Mouse (Mus musculus): ENCODE data around the gene Mgst3.
"Not testable (repeated sequence)": the region's sequence is repeated elsewhere in the genome, so short reads cannot be mapped to it uniquely, and the experiment has no call there.

The Mgst3 gene

DNA sequence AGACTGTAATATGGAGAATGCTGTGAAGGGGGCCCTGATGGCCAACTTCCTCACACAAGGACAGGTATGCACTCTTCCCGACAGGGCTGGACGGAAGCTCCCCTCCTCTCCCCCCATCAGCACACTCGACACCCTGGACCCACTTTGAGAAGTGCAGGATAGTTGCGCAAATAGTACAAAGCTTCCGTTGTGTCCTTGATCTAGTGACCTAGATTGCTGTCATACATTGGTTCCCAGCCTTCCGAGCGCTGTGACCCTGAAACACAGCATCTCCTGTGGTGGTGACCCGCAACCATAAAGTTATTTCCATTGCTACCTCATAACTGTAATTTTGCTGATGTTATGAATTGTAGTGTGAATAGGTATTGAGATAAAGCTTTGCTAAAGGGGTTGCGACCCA, 36.3 kb downstream of the Mgst3 start:
- DNase-seq = no peak

DNA sequence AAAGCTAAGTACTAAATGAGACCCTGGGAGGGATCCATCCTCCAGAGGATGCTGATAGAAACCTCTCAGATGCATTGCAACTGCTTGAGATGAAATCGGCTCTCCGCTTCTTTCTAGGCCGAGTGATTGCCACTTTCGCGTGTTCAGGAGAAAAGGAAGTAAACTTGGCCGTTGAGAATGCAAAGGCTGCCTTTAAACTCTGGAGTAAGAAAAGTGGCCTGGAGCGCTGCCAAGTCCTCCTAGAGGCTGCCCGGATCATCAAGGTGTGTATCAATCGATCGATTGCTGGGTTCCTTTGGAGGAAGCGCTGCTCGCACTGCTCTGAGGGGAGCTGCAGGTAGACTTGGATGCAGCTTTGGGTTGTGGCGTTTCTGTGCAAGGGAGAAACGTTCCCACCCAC, 41.2 kb downstream of the Mgst3 start:
- DNase-seq = no peak

GRCm38 (mm10) chr1:167350597-167351415, 42.8 kb downstream of the Mgst3 start:
- DNase-seq = no peak

DNA sequence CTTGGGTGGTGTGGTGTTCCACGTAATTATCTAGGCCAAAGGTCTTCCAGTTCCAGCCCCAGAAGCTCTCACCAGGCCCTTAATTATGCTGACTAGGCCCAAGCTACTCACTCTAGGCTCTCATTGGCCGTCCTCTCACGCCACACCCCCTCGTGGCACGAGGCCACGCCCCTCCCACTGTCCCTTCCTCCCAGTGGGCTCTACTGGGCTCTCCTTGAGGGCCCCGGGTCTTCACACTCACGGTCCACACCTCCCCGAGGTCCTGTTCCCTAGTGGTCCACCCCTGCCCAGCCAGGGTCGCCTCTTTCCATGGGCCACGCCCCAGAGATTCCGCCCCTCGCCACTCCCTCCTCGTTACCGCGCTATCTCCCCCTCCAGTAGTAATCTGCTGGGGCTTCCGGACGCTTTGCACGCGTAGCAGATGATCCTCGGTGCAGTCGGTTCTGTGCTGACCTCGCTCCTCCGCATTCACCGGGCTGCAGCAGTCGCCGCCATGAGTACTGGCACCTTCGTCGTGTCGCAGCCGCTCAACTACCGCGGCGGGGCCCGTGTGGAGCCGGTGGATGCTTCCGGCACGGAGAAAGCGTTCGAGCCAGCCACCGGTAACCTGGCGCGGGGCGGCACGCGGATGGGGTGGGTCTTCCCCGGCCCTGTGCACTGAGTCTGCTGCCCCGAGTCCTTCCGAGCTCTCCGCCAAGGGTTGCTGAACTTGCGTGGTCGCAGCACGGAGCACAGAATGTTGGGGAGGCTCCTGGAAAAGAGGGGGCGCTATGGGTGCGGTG, 43.6 kb downstream of the Mgst3 start, which contains the start of gene Aldh9a1:
Gene Aldh9a1, plus strand, starts transcription at position 177 of the 782 bp plus-strand sequence.
- peak; percentile 90 for DNase-seq

GRCm38 (mm10) chr1:167349206-167349605, 44.4 kb downstream of the Mgst3 start:
- DNase-seq = not testable (repeated sequence)

- not testable (repeated sequence) for DNase-seq
Observed at GRCm38 (mm10) chr1:167345994-167346520, 47.6 kb downstream of the Mgst3 start.

DNA sequence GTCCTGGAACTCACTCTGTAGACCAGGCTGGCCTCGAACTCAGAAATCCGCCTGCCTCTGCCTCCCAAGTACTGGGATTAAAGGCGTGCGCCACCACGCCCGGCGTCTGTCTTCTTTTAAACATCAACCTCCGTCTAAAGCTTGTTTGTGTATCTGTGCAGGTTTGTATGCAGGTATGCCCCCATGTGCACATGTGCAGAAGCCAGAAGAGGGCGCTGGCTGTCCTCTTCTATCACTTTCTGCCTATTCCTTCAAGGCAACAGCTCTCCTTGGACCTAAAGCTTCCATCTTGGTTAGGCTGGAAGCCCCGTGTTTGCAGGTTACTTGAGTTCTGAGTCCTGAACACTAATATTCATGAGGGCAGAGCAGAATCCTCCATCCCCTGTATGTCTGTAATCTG, 50.8 kb downstream of the Mgst3 start:
- no peak for DNase-seq

DNA sequence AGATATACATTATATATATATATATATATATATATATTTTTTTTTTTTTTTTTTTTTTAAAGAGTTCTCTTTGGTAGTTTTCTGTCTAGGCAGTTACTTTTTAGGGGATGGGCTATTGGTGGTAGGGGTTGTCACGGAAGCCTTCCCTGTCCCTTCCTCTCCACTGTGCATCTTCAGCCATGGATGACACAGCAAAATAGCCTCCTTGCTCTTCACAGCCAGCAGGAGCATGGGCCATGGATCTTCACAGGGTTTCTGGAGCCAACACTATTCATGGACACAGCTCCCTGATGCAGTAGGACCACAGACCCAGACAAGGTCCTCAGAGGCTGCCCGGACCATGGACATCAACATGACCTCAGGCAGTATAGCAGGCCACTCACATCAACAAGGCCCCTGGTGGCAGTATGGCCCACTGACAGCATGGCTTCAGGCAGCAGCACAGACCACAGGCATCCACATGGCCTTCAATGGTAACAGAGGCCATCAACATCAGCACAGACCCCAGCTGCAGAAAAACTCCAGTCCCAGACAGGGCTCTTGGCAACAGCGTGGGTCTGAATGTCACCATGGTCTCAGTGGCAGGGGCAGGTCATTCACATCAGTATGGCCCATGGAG, 52.6 kb downstream of the Mgst3 start:
- no peak for DNase-seq

DNA sequence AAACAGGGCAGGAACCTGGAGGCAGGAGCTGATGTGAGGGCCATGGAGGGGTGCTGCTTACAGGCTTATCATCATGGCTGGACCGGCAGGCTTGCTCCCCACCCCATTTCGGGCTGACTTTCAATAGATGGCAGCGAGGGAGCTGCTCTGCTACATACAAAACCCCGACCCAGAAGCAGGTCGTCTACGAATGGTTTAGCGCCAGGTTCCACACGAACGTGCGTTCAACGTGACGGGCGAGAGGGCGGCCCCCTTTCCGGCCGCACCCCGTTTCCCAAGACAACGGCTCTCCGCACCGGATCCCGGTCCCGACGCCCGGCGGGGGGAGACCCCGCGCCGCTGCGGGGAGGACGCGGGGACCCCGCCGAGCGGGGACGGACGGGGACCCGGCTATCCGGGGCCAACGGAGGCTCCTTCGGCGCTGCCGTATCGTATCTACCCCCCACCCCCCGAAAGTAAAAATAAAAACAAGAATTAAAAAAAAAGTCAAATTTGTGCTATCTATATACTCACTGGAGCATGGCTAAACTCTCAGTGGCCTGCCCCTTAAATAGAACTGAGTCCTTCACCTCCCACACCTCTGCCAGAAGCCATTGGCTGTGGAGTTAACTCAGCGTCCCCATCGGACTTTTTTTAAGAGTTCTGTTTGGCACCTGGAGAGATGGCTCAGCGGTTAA, 53.4 kb downstream of the Mgst3 start:
- no peak for DNase-seq

DNA sequence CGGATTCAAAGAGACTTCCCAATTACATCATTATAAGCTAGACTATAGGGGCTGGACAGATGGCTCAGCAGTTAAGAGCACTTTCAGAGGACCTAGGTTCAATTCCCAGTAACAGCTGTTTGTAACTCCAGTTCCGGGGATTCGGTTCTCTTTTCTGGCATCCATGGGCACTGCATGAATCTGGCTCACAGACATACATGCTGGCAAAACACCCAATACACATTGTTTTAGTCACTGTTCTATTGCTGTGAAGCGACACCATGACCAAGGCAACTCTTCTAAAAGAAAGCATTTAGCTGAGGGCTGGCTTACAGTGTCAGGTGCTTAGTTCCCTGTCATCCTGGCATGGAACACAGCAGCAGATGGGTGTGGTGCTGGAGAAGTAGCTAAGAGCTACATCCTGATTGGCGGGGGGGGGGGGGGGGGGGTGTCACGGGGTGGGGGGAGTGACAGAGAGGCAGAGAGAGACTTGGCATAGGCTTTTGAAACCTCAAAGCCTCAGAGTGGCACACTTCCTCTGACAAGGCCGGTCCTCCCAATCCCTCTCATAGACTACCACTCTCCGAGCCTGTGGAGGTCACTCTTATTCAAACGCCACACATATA, 54.4 kb downstream of the Mgst3 start:
- DNase-seq = peak; percentile 47

DNA sequence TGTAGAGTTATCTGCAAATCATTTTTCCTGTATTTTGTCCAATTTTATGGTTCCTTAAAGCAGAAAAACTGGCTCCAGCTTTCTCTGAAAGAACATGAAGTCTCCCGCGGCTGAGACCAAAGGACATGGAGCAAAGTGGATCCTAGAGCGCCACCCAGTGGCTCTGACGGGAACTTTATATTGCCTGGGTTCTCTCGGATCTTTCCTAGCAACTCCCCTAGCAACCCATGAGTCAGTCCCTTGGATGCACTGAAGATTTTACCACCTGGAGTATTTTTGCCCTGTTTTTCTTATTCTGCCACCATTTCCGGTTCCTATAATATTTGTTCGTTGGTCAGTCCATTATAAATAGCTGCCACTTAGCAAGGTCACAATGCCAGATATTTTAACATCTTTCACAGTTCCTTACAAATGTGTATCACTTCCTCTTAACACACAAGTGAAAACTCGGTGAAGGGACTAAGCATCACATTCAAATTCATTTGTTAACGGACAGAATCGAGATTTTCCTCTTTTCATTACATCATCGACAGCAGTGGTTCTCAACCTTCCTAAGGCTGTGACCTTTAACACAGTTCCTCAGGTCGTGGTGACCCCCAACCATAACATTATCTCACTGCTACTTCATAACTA, 56.1 kb downstream of the Mgst3 start:
- DNase-seq = peak; percentile 89

GRCm38 (mm10) chr1:167336398-167336797, 57.2 kb downstream of the Mgst3 start:
- DNase-seq = no peak

DNA sequence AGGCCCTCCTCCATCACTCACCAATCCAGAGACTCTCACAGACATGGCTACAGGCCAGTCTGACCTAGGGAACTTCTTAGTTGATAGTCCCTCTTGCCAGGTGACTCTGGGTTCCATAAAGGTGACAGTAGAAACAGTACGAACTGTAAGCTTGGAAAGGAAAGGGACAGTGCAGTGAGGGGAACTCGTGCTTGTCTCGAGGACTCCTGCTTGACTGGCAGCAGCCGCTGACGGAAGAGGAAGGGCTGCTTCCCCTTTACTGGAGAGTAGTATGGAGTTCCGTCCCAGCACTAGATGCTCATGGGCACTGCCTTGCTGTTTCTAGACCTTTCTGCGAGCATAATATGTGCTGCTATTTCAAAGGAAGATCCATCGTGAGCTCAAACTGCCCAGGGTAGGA, 62.5 kb downstream of the Mgst3 start:
- no peak for DNase-seq

DNA sequence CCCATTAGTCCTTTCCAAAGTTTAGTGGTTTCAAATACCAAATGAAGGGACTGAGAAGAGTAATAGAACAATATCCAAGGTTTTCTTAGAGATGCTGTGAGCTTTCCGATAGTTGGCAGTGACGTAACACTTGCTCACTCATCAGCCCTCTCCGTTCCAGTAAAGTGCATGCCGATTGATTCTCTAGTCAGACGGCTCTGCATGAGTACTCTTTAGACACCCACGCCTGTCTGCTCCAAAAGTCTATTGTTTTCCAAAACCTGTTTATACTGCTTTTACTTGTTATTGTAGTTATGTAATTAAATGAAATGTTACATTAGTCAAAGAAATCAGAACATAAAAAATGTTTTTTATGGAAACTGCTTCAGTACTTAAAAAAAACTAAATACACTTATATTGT, 64.9 kb downstream of the Mgst3 start:
- DNase-seq = peak; percentile 56

Measured in layer of hippocampus, adult 9-11 months (tissue).